Mouse (Mus musculus) ES-E14 (cell line): ENCODE results near the gene Ephx1. TPM values are rescaled to one million over a fixed set of nuclear protein-coding genes. Genes with fewer than 3 reads are reported as not detected.

Experiments
- DNase-seq: peaks from one replicate; pipeline ENCODE4 v3.0.0-alpha.2; 2013; ENCODE audit warnings: low read depth, low spot score
- H3K27ac ChIP-seq: 2 replicates; pipeline ENCODE4 v1.5.1; 2012; ENCODE audit warnings: low read depth, mild to moderate bottlenecking, low read length, moderate library complexity, mixed read lengths; ENCODE audit not compliant: poor library complexity, insufficient read depth, severe bottlenecking
- H3K36me3 ChIP-seq: 2 replicates; pipeline ENCODE4 v1.6.1; 2012; ENCODE audit warnings: mild to moderate bottlenecking, low read length, moderate library complexity, mixed read lengths; ENCODE audit not compliant: control insufficient read depth, poor library complexity, insufficient read depth, severe bottlenecking
- H3K4me1 ChIP-seq, 2 experiments: fragments of 150-350 bp in 1 of 2; sonication (generic) in 1 of 2; 2 replicates each; pipeline ENCODE4 v1.6.1; 2012; ENCODE audit warnings: low read length in 2 of 2, mild to moderate bottlenecking in 1 of 2, mixed read lengths in 1 of 2; ENCODE audit not compliant: control insufficient read depth in 2 of 2, insufficient read depth in 2 of 2, poor library complexity in 1 of 2
- H3K4me3 ChIP-seq, 2 experiments: fragments of 150-350 bp in 1 of 2; sonication (generic) in 1 of 2; 2 replicates each; pipeline ENCODE4 v1.5.1; 2012; ENCODE audit warnings: low read length in 2 of 2, low read depth in 1 of 2, mild to moderate bottlenecking in 1 of 2, mixed read lengths in 1 of 2; ENCODE audit not compliant: insufficient read depth in 1 of 2, poor library complexity in 1 of 2, severe bottlenecking in 1 of 2
- H3K9ac ChIP-seq: 2 replicates; pipeline ENCODE4 v1.6.1; 2012; ENCODE audit warnings: low read depth, mild to moderate bottlenecking, low read length, mixed read lengths; ENCODE audit not compliant: poor library complexity, insufficient read depth, severe bottlenecking
- H3K9me3 ChIP-seq: fragments of 150-350 bp; sonication (generic); 2 replicates; pipeline ENCODE4 v1.6.1; 2012; ENCODE audit warnings: low read depth, mild to moderate bottlenecking, low read length; ENCODE audit not compliant: control insufficient read depth, insufficient read depth
- CHD2 ChIP-seq: IDR thresholded peaks from 2 replicates; pipeline ENCODE4 v1.6.1; 2014; ENCODE audit warnings: mild to moderate bottlenecking, low read depth, low read length, inconsistent platforms
- HCFC1 ChIP-seq: IDR thresholded peaks from 2 replicates; pipeline ENCODE4 v1.6.1; 2012; ENCODE audit warnings: low read length, inconsistent platforms, borderline replicate concordance; ENCODE audit not compliant: insufficient read depth
- MAFK ChIP-seq: IDR thresholded peaks from 2 replicates; pipeline ENCODE4 v1.6.1; 2014; ENCODE audit warnings: mild to moderate bottlenecking, low read depth, low read length, inconsistent platforms; ENCODE audit not compliant: insufficient read depth
- ZC3H11A ChIP-seq: IDR thresholded peaks from 2 replicates; pipeline ENCODE4 v1.6.1; 2012; ENCODE audit warnings: low read depth, mild to moderate bottlenecking, inconsistent platforms, low read length, borderline replicate concordance
- ZNF384 ChIP-seq: IDR thresholded peaks from 2 replicates; pipeline ENCODE4 v1.6.1; 2012; ENCODE audit warnings: low read depth, low read length, inconsistent platforms
- in situ Hi-C, 2 experiments: fragments of 600-800 bp; cut with MboI; formaldehyde crosslinking; loops; one replicate each; pipeline ENCODE4 v1.15.1; 2025; ENCODE audit warnings: low sequenced_read_pairs in 2 of 2, inconsistent platforms in 1 of 2; ENCODE audit not compliant: unreplicated experiment in 2 of 2
- total RNA-seq: library from RNA; depleted of rRNA; stranded (reverse); fragments of 300-350 nt; gene quantifications from 2 replicates; pipeline ENCODE4 v1.2.3, GENCODE M21; 2012

Gene Ephx1
- total RNA-seq, 1 experiment: 12.5 TPM

GRCm38 (mm10) chr1:180952085-180952746 is 68.5 kb downstream of the Ephx1 start:
- TF ChIP-seq ZC3H11A (no peak), ZNF384 (no peak), HCFC1 (no peak), CHD2 (no peak), MAFK (no peak)

DNA sequence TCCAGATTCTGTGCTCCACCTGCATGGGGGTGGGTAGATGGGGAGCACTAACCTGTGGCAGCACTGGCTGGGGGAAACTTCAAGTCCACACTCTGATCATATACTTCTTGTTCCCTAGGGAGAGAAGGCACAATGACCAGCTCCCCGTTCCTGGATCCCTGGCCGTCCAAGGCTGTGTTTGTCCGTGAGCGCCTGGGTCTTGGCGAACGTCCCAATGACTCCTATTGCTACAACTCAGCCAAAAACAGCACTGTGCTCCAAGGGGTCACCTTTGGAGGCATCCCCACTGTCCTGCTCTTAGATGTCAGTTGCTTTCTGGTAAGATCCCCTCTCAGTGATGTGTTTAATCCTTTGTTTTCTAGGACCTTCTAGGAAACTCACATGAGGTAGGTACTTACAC is 74.3 kb downstream of the Ephx1 start:
- in situ Hi-C loops: no loop called here
- TF ChIP-seq ZNF384 (no peak), HCFC1 (no peak), CHD2 (no peak), ZC3H11A (no peak), MAFK (no peak)
- H3K27ac ChIP-seq: no peak overlapping the region
- peaks cover 14 to 33% of the 10 kb centered on the region in 2 experiments for H3K4me1 ChIP-seq
- H3K9me3 ChIP-seq: no peaks in the 10 kb centered on the region
- no peak overlapping the region for H3K4me3 ChIP-seq
- H3K9ac ChIP-seq: no peak overlapping the region
- DNase-seq: no peak
- peaks cover 6% of the 10 kb centered on the region; the same call in 1 of the 2 replicates for H3K36me3 ChIP-seq

More at GRCm38 (mm10) chr1:180952085-180952746, 68.5 kb downstream of the Ephx1 start:
- Histone ChIP-seq H3K9ac (no peak overlapping the region), H3K27ac (no peak overlapping the region), H3K9me3 (no peaks in the 10 kb centered on the region), H3K4me1 (peaks cover 2 to 16% of the 10 kb centered on the region in 2 experiments; a peak in 2 of 4 replicates), H3K36me3 (peaks cover 16% of the 10 kb centered on the region; the same call in 1 of the 2 replicates), H3K4me3 (no peak overlapping the region)
- DNase-seq: no peak
- in situ Hi-C loops: no loop called here

GRCm38 (mm10) chr1:180945001-180945980 is 75.4 kb downstream of the Ephx1 start:
- Histone ChIP-seq H3K4me1 (peaks cover 14 to 33% of the 10 kb centered on the region in 2 experiments), H3K36me3 (peaks cover 6% of the 10 kb centered on the region; the same call in 1 of the 2 replicates), H3K9me3 (no peaks in the 10 kb centered on the region), H3K27ac (peak overlapping the region; percentile 27; the same call in 1 of the 2 replicates), H3K4me3 (peak overlapping the region; percentile 24 to 67; a peak in 3 of 4 replicates), H3K9ac (peak overlapping the region; percentile 25; the same call in 1 of the 2 replicates)
- in situ Hi-C loops: no loop called here
- TF ChIP-seq MAFK (no peak), HCFC1 (no peak)
- no peak for DNase-seq

- no peak for TF ChIP-seq ZNF384
- TF ChIP-seq CHD2: no peak
- TF ChIP-seq HCFC1: no peak
- no peak for TF ChIP-seq ZC3H11A
- no peak for TF ChIP-seq MAFK
- in situ Hi-C loops: no loop called here
- H3K4me1 ChIP-seq: peaks cover 14 to 31% of the 10 kb centered on the region in 2 experiments
- no peak overlapping the region for H3K4me3 ChIP-seq
- H3K27ac ChIP-seq: no peak overlapping the region
- no peak for DNase-seq
- no peak overlapping the region for H3K9ac ChIP-seq
- peaks cover 2% of the 10 kb centered on the region; the same call in 1 of the 2 replicates for H3K36me3 ChIP-seq
- no peaks in the 10 kb centered on the region for H3K9me3 ChIP-seq
Measured at GRCm38 (mm10) chr1:180944553-180944952, 76.2 kb downstream of the Ephx1 start.
